Mouse (Mus musculus) spleen, postnatal 36 days (tissue): ENCODE measurements around the gene Commd7.
"Not testable (repeated sequence)": the region's sequence is repeated elsewhere in the genome, so short reads cannot be mapped to it uniquely, and the experiment has no call there.

Experiments used
- DNase-seq, 2 experiments: peaks; one replicate each; pipeline ENCODE4 v3.0.0; 2022; ENCODE audit warnings: low spot score in 2 of 2, mixed read lengths in 1 of 2

Gene Commd7

GRCm38 (mm10) chr2:153631976-153632870, at the start of gene Commd7:
Commd7 (minus strand) TSS chr2:153632781.
- DNase-seq: peak; percentile 84 to 85

DNA sequence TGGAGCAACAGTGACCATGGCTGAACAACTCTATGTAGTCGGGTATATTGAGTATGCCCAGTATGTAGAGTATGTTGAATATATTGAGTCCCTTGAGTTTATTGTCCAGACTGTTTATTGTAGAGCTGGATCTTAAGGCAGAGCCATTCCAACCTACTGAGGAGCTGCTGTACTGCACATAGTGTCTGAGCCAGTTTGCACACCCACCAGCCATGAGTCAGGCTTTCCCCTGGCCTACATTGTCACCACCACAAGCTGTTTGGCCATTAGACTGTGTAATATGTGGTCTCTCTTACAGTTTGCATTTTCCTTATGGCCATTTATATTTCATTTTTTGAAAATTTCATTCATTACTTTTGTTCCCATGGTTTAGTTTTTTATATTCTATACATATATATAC, 47.4 kb upstream of the Commd7 start:
- DNase-seq: no peak

DNA sequence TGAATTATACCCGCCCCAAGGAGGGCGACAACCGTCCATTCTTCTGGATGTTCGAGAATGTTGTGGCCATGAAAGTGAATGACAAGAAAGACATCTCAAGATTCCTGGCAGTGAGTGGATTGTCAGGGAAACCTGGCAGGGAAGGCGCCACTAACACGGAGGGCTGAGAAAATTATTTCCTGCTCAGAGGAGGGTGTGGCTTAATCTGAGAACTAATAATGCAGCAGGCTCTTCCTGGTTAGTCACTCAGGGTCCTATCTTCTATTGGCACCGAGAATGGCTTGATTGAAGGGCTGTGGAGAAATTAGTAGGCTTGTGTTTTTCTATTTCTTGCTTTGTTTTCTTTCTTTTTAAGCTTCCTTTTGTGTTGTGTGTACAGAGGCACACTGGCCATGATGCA, 45.0 kb upstream of the Commd7 start:
- DNase-seq: no peak

GRCm38 (mm10) chr2:153676944-153677343, 44.4 kb upstream of the Commd7 start:
- DNase-seq: no peak

DNA sequence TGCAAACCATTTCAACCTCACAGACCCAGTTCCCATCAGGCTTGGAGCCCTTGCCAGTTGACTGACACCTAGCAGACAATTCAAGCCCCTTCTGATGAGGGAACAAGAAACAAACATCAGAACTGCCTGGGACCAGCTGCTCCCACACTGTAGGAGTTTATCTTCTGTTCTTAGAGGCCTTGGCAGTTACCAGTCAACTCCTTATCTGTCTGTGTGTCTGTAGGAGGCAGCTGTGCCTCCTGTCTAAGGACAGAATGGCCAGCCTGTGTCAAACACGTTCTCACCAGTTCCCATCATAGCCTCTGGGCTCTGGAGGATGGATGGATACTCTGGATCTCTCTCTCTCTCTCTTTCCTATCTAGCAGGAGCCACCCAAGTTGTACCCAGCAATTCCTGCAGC, 42.8 kb upstream of the Commd7 start:
- DNase-seq: not testable (repeated sequence)

DNA sequence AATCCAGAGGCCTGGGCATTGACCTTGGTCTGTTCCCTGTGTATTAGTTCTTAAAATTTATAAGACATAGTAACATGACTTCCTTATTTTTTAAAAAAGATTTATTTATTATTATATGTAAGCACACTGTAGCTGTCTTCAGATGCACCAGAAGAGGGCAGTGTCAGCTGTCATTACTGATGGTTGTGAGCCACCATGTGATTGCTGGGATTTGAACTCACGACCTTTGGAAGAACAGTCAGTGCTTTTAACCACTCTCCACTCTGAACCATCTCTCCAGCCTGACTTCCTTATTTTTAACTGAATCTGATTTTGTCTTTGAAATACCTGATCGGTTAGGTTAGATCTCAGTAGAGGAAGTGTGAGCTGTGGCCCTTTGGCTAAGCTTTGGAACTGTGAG, 40.0 kb upstream of the Commd7 start:
- DNase-seq: no peak

DNA sequence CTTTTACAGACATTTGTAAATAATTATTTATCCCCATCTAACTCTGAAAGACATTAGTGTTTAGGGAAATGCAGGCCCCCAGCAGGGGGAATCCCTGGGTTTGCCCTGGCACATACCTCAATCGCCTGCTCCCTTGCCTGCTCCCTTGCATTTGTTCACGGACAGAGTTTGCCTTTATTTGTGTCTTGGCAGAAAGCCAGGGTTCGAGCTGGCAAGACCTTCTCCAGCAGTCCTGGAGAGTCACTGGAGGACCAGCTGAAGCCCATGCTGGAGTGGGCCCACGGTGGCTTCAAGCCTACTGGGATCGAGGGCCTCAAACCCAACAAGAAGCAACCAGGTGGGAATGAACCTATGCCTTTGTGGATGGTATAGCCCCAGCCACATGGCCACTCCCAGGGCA, 37.5 kb upstream of the Commd7 start:
- no peak for DNase-seq

- peak in 1 of 2 experiments; percentile 9 for DNase-seq
Observed at GRCm38 (mm10) chr2:153668754-153669376, 36.3 kb upstream of the Commd7 start.

DNA sequence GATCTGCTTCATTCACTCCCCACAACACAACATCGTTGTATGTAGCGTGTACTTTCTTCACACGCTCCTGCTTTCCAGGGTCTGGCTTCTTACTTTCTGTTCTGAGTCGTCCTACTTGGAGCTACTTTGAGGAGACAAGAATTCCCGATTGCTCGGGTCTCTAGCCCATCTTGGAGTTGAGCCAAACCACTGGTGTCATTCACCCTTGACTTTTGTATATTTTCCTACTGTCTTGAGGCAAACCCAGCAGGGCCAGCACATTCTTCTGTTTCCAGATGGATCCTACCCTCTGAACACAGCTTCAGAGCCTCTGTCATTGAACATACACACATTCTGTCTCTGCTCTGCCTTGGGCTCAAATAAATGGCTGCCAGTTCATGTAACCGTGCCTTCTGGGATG, 32.8 kb upstream of the Commd7 start:
- no peak for DNase-seq

GRCm38 (mm10) chr2:153660616-153661015, 28.0 kb upstream of the Commd7 start:
- DNase-seq: no peak

DNA sequence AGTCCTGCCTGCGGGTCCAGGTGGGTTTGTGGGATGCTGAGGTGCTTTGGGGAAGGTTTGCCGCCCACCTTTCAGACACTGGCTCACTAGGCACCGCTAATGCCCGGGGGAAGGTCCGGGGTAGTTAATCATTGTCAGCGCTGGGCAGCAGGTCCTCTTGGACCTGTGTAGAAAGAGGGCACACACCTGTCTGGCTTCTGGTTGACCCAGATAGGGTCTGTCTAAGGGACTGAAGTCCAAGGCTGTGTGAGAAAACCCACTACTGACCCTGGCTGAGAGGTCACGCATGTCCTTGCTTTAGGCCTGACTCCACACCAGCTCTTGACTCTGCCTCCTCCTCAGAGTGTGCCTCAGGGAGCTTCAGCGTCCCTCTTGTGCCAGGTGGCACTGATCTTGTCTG, 25.1 kb upstream of the Commd7 start:
- not testable (repeated sequence) for DNase-seq

DNA sequence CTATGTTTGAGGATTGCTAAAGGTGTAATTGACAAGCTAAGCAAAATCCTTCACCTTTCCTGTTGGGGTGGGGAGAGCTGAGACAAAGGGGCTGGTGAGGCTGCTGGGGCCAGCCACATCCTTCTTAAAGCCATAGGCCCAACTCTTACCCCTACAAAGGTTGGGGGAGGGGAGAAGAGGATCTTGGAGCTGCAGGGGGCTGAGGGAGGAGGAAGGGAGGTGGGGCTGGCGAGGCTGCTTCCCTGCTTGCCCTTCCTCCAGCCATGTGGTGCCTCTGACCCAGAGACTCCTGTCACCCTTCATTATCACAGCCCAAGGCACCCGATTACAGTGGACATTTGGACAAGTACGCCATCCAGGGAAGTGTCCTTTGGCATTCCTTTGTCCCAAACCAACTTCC, 19.1 kb upstream of the Commd7 start:
- no peak for DNase-seq

GRCm38 (mm10) chr2:153650014-153650687, 17.6 kb upstream of the Commd7 start:
- peak; percentile 13 to 26 for DNase-seq

DNA sequence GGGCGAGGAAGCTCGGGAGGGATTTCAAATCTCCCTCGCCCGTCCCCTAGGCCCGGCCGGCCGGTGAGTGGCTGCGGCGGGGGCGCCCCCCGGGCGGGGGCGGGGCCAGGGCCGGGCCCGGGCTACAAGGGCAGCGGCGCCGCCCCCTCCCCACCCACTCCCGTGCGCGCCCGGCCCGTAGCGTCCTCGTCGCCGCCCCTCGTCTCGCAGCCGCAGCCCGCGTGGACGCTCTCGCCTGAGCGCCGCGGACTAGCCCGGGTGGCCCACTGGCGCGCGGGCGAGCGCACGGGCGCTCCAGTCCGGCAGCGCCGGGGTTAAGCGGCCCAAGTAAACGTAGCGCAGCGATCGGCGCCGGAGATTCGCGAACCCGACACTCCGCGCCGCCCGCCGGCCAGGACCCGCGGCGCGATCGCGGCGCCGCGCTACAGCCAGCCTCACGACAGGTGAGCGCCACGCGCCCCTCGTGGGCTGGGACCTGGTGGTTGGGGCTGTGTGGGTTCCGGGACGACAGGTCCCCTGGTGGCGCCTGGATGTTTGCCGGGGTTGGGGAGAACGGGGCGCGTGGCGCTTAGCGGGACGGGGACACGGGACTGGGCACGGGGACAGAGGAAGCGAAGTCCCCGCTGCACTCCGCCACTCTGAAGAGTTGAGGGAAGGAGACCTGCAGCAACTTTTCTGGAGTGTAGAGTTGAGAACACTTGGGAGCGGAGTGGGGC, 16.9 kb upstream of the Commd7 start, which contains the start of gene Dnmt3b:
TSS of gene Dnmt3b (plus strand) at position 153 of the 716 bp plus-strand sequence.
- peak; percentile 32 to 39 for DNase-seq

- DNase-seq: no peak
Observed at GRCm38 (mm10) chr2:153648773-153649297, 16.3 kb upstream of the Commd7 start.

GRCm38 (mm10) chr2:153642999-153643398, 10.4 kb upstream of the Commd7 start:
- no peak for DNase-seq

GRCm38 (mm10) chr2:153642496-153642895, 9.9 kb upstream of the Commd7 start:
- no peak for DNase-seq

- DNase-seq: no peak
Observed at GRCm38 (mm10) chr2:153638977-153639680, 6.5 kb upstream of the Commd7 start.

DNA sequence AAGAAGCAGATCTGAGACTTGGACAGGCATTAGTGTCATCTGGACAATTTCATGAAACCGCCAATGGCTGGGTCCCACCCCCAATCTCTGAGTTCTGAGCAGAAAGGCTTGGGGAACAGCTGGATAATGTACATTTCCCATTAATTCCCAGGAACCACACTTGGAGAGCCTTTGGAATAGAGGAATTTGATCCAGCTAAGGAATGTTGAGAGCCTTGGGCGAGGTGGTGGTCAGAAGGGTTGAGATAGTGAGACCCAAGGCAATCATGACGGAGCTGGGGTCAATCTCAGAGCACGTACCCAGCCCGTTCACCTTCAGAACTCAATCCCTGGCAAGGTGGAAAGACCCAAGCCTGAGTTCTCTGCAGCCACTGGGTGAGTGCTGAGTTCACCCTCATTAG, 678 bp upstream of the Commd7 start:
- no peak for DNase-seq

GRCm38 (mm10) chr2:153632871-153633226, 268 bp upstream of the Commd7 start:
- no peak for DNase-seq

DNA sequence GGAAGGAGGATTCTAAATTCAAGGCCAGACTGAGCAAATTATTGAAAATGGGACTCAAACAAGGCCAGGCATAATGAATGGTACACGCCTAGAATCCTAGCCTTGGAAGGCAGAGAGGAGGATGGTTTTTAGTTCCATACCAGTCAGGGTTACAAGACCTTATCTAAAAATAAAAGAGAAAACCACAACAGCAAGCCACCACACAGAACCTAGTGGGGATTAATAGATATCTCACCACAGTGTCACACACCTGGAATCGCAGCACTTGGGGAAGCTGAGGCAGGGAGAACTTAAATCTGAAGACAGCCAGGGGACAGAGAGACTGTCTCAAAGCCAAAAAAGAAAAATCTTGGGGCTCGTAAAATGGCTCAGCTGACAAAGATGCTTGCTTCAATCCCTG, 1.6 kb downstream of the Commd7 start:
- DNase-seq: no peak
